Mouse (Mus musculus) ovary, adult 10 weeks (tissue): ENCODE data around the gene Myb. TPM values are rescaled to one million over a fixed set of nuclear protein-coding genes. Genes with fewer than 3 reads are reported as not detected.

ENCODE experiments used
- polyA plus RNA-seq: library from polyadenylated mRNA; stranded (reverse); fragments of 350-450 nt; fragmentation: Illumina TruSeq; extraction: RNeasy Lipid Tissue Mini Kit (QIAGEN cat#74804); gene quantifications from one replicate; pipeline ENCODE4 v1.2.3, GENCODE M21; 2014

Myb gene
- polyA plus RNA-seq = 3.1 TPM

DNA sequence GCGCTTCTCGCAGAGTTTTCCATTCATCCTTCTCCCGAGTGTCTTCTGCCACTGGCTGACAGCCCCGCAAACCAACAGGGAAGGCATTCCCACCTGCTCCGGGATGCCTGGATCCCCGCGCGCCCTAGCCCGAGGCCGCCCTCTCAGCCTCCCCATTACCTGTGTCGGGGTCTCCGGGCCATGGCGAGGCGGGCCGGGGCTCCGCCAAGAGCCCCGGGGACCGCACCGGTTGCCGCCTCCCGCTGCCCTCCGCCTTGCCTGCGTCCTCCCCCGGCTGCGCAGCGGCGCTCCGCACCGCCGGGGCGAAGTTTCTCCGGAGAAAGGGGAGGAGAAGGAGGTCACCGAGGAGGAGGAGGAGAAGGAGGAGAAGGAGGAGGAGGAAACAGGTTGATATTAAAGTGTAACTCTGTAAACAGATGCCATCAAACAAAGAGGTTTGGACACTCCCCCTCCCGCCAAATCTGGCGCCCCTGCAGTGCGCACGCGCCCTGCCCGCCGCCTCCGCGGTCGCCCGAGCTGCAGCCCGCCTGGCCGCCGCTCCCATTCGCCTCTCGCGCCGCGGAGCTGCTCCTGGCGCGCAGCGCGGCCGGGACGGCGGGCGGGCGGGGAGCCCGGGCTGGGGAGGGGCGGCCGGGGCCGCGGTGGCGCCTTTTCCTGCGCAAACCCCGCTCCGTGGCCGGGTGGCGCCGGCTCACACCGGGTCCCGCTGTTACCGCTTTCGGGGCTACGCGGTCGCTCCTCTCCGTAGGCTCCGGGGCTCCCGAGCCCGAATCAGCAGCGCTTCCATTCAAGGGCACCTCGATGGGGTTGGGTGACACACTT lies at the start of gene Myb:
Gene Myb, minus strand, starts transcription at position 448 of the 822 bp plus-strand sequence.

Other genes with a start within 250 kb of the Myb start
- gene Ahi1, start 208.4 kb downstream of the Myb start, polyA plus RNA-seq = 23.2 TPM
- 58.0 TPM for gene Hbs1l, start 135.0 kb upstream of the Myb start, polyA plus RNA-seq
- gene Aldh8a1, start 216.3 kb upstream of the Myb start, polyA plus RNA-seq = not detected